Mouse (Mus musculus): ENCODE data around the gene Piga. TPM values are rescaled to one million over a fixed set of nuclear protein-coding genes. Genes with fewer than 3 reads are reported as not detected.

The Piga gene
- total RNA-seq (2022) = 1 to 10 TPM; 1.0 to 1.3 (median 1.2) TPM

GRCm38 (mm10) chrX:164419471-164419939, at the start of gene Piga:
Piga (plus strand) TSS chrX:164419787.
- peak; percentile 86 to 91 for DNase-seq (ENCODE audit: low spot score in 2 of 2)

- DNase-seq (ENCODE audit: low spot score in 2 of 2) = no peak
These were observed 49.0 kb upstream of the Piga start for GRCm38 (mm10) chrX:164370576-164370975.

DNA sequence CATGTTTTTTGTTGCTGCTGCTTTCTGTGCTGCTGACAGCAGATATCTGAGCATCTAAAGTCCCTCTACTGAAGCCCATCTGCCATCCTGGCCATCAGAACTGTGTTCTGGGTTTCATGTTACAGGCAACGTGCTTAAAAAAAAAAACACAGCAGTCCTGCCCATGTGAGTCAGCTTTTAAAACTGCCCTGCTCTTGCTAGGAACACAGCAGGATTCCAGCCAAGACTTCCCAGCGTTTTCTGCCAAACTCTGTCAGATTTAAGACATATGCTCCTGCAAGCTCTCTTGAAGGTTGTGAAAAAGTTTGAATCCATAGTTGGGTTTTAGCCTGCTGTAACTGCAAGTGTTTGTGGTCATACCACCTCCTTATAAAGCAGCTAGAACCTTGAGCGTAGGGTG, 46.5 kb upstream of the Piga start, which contains the start of gene Vegfd:
Gene Vegfd, plus strand, starts transcription at position 298 of the 400 bp plus-strand sequence.
- peak; percentile 35 to 41 for DNase-seq (ENCODE audit: low spot score in 2 of 2)

GRCm38 (mm10) chrX:164374586-164374985, 45.0 kb upstream of the Piga start:
- no peak for DNase-seq (ENCODE audit: low spot score in 2 of 2)

GRCm38 (mm10) chrX:164379721-164380120, 39.9 kb upstream of the Piga start:
- no peak for DNase-seq (ENCODE audit: low spot score in 2 of 2)

GRCm38 (mm10) chrX:164381618-164382408, 37.8 kb upstream of the Piga start:
- peak; percentile 52 to 64 for DNase-seq (ENCODE audit: low spot score in 2 of 2)

DNA sequence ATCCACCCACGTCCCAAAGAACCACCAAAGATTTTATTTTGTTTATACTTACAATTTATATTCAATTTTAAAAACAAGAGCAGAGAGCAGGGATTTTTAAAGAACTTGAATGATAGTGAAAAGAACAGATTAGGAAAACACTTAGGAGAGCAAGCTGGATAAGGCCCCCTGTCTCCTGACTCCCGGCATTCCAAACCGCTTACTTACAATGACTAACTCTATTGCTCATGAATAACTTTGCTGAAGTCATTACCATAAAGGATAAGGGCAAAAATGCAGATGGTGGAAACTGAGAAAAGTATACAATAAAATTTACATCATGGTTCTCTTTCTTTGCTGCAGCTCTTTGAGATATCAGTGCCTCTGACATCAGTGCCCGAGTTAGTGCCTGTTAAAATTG, 25.5 kb upstream of the Piga start:
- DNase-seq (ENCODE audit: low spot score in 2 of 2) = no peak

DNA sequence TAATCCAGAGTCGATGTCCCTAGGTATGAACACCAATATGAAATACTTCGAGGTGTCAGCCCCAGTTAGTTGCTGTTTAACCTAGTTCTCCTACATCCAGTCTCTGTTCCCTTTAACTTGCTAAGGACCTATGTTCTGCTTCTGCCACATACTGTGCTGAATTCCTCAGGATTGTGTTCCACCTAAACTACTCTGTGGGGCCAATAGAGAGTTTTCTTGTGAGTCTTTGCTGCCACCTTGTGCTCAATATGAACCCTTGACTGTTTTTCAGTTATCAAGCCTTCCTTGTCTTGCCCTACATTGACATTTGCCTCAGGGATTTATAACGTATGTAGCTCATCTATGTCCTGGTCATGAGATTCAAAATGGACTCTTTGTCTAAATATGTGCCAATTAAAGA, 21.1 kb upstream of the Piga start:
- DNase-seq (ENCODE audit: low spot score in 2 of 2) = no peak

DNA sequence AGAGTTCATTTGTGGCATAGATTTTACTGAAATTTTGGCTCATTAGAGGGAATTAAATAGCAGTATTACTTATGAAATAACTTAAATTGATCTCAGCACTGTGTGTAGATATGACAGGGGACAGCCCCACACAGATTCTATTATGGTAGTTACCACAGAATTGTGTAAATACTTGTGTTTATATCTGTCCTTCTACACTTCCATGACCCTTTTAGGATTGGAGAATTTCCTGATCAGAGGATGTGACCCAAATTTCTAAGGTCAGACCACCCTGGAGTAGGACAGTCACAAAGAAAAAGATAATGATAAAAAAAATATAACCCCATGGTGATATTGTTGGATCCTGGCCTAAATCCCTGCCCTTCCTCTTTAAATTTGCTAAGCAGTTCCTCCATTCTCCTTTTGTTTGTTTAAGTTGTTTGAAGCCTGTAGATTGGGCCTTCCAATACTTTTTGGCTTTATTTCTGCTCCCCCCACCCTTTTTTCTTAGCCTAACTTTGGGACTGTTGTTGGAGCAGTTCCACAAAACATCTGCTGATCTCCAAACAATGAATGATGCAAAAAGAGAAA, 14.4 kb upstream of the Piga start:
- no peak for DNase-seq (ENCODE audit: low spot score in 2 of 2)

GRCm38 (mm10) chrX:164406133-164407022, 13.2 kb upstream of the Piga start:
- DNase-seq (ENCODE audit: low spot score in 2 of 2) = no peak

- no peak for DNase-seq (ENCODE audit: low spot score in 2 of 2)
These were observed 11.2 kb upstream of the Piga start for GRCm38 (mm10) chrX:164408301-164408927.

GRCm38 (mm10) chrX:164410562-164410961, 9.0 kb upstream of the Piga start:
- DNase-seq (ENCODE audit: low spot score in 2 of 2) = no peak

DNA sequence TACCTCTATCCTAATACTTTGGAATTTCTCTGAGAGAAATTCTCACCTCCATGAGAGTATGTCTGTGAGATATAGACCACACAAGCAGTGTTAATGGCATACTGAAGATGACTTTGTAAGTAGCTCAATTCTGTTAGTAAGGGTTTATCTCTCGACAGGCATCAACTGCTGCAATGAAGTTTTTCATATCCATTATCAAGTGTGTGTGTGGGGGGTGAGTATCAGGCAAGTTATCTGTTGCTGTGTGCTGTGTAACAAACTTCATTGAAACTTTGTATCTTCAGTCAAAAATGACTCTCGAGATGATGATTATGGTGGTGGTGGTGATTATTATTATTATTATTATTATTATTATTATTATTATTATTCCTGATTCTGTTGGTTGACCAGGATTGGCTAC, 2.8 kb upstream of the Piga start:
- no peak for DNase-seq (ENCODE audit: low spot score in 2 of 2)

DNA sequence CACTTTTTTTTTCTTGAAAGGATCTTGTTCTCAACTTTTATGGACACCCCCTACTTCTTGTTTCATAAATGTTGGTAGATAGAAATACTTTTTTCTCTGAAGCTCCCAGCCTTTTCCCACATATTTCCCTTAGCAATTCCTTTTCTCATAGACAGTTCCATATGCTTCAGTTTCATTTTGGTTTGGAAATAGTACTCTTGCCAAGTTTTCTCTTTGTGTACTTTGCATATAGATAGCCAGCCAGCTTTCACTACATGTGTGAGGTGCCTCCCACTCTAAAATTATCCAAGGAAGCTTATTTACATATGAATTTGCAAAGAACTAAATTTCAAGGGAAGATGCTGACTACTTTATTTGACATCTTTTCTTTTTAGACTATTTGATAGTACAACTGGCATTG, 1.6 kb upstream of the Piga start:
- no peak for DNase-seq (ENCODE audit: low spot score in 2 of 2)

- DNase-seq (ENCODE audit: low spot score in 2 of 2) = no peak
These were observed 368 bp downstream of the Piga start for GRCm38 (mm10) chrX:164419955-164420354.

GRCm38 (mm10) chrX:164420518-164420917, 931 bp downstream of the Piga start:
- no peak for DNase-seq (ENCODE audit: low spot score in 2 of 2)

DNA sequence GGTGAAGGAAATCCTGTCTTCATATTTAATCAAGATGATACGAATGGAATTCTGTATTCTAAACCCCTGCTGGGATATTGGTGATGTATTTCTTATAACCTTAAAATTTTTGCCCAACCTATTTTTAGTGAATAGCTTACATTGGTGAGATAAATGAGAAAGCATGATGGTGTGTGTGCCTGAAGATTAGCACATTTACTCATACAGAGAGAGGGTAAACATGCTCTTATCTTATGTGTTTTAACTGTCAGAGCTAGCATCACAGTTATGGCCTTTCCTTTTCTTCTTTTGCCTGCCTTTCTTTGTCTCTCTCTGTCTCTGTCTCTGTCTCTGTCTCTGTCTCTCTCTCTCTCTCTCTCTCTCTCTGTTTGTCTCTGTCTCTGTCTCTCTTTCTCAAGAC, 5.2 kb downstream of the Piga start:
- no peak for DNase-seq (ENCODE audit: low spot score in 2 of 2)

DNA sequence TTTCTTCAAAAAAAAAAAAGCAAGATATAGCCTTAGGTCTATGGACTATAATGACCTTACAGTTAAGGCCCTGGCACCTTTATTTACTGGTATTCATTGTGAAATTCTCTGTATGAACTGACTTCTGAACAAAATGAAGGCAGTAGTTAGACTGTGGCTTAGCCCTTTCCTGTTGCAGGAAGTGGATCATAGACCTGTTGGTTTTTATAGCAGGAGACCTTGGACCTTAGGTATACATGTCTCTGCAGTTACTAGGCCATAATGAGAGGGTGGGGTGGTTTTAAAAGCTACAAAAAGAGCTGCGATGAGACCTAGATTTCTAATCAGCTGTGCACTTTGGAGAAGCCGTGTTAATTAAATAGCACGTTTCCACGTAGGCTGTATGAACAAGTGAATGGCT, 7.7 kb downstream of the Piga start:
- no peak for DNase-seq (ENCODE audit: low spot score in 2 of 2)

- no peak for DNase-seq (ENCODE audit: low spot score in 2 of 2)
These were observed 8.6 kb downstream of the Piga start for GRCm38 (mm10) chrX:164428224-164428623.

GRCm38 (mm10) chrX:164430621-164431020, 11.0 kb downstream of the Piga start:
- no peak for DNase-seq (ENCODE audit: low spot score in 2 of 2)

DNA sequence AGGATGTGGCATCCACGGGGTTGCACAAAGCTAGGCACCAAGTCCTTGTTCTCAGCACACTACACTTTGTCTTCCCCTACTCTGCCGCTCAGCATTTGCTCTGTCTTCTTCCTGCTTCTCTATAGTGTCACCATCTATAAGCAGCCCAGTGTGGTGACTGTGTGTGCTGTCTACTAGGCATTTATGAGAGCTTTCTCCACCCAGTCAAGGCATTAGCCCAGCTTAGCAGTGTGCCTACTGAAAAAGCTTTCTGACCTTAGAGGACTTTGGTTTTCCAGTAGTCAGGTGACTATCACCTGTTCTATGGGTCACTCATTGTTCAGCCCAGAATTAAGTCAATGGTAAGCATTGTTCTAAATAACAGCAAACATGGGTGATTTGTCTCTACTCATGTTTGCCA, 11.5 kb downstream of the Piga start:
- DNase-seq (ENCODE audit: low spot score in 2 of 2) = no peak
